Mouse (Mus musculus) MEL (cell line): ENCODE measurements around the gene Tmem212.

Experiments used
- BHLHE40 ChIP-seq: IDR thresholded peaks from 2 replicates; pipeline ENCODE4 v1.6.1; 2012; ENCODE audit warnings: low read depth, mild to moderate bottlenecking, inconsistent platforms, low read length, improper control_type of control experiment, borderline replicate concordance
- CTCF ChIP-seq, 3 experiments: IDR thresholded peaks in 2 of 3; conservative IDR thresholded peaks in 1 of 3; 2 replicates each; pipeline ENCODE4 v1.5.1; 2011 to 2012; ENCODE audit warnings: low read length in 3 of 3, low read depth in 2 of 3, mild to moderate bottlenecking in 2 of 3, improper control_type of control experiment in 1 of 3, inconsistent platforms in 1 of 3, mixed read lengths in 1 of 3, moderate library complexity in 1 of 3; ENCODE audit not compliant: control insufficient read depth in 1 of 3, insufficient read depth in 1 of 3, poor library complexity in 1 of 3, severe bottlenecking in 1 of 3
- EP300 ChIP-seq, 2 experiments: IDR thresholded peaks; 2 replicates each; pipeline ENCODE4 v1.6.1; 2011; ENCODE audit warnings: improper control_type of control experiment in 2 of 2, low read length in 2 of 2, low read depth in 1 of 2, mild to moderate bottlenecking in 1 of 2
- POLR2A ChIP-seq, 2 experiments: IDR thresholded peaks; 2 replicates each; pipeline ENCODE4 v1.6.1; 2011 to 2012; ENCODE audit warnings: low read length in 2 of 2, mild to moderate bottlenecking in 2 of 2, control low read depth in 1 of 2, improper control_type of control experiment in 1 of 2, low read depth in 1 of 2, moderate library complexity in 1 of 2; ENCODE audit not compliant: control insufficient read depth in 1 of 2, insufficient read depth in 1 of 2, poor library complexity in 1 of 2
- RAD21 ChIP-seq: IDR thresholded peaks from 2 replicates; pipeline ENCODE4 v1.6.1; 2011; ENCODE audit warnings: mild to moderate bottlenecking, low read depth, low read length, improper control_type of control experiment
- TCF12 ChIP-seq: IDR thresholded peaks from 2 replicates; pipeline ENCODE4 v1.6.1; 2014; ENCODE audit warnings: low read depth, mild to moderate bottlenecking, inconsistent platforms, low read length, improper control_type of control experiment, moderate library complexity
- UBTF ChIP-seq: IDR thresholded peaks from 2 replicates; pipeline ENCODE4 v1.6.1; 2012; ENCODE audit warnings: low read depth, mild to moderate bottlenecking, inconsistent platforms, low read length, improper control_type of control experiment, moderate library complexity, borderline replicate concordance; ENCODE audit not compliant: insufficient read depth
- USF2 ChIP-seq, 2 experiments: IDR thresholded peaks; 2 replicates each; pipeline ENCODE4 v1.6.1; 2011 to 2012; ENCODE audit warnings: improper control_type of control experiment in 2 of 2, low read length in 2 of 2, borderline replicate concordance in 1 of 2, inconsistent platforms in 1 of 2, low read depth in 1 of 2, mild to moderate bottlenecking in 1 of 2; ENCODE audit not compliant: insufficient read depth in 1 of 2
- ZC3H11A ChIP-seq: IDR thresholded peaks from 2 replicates; pipeline ENCODE4 v1.6.1; 2012; ENCODE audit warnings: low read depth, mild to moderate bottlenecking, inconsistent platforms, low read length, improper control_type of control experiment

DNA sequence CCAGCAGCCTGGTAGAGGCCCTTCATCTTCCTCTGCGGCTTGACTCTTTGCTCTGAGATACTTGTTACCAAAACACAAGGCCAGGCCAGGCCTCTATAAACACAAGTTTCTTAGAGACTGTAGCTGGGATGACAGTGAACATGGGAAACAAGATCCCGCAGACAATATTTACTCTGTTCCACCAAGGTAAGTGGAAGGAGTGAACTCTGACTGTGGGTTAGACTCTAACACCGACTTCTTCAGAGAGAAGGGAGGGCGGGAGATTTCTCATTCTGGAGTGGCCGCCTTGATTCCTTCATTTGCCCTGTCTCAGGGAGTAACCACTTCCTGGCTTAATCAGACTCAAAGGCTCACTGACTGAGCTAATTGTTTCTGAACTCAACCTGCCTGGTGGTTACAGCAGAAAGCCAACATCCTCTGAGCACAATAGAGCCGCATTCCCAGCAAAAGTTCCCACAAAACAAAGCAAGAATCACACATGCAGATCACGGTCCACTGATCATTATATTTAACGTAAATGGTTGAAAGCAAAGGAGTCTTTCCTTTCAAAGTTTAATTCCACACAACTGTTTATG lies at the start of gene Tmem212:
- TF ChIP-seq ZC3H11A, result no peak
- TF ChIP-seq UBTF, result no peak
- TF ChIP-seq POLR2A (IDR thresholded peaks at IDR 0.05; ENCODE audit: control insufficient read depth in 1 of 2, insufficient read depth in 1 of 2, low read depth in 1 of 2, low read length in 2 of 2, poor library complexity in 1 of 2), result no peak
- no peak for TF ChIP-seq EP300 (IDR thresholded peaks at IDR 0.05; ENCODE audit: low read depth in 1 of 2, low read length in 2 of 2)
- no peak for TF ChIP-seq CTCF (IDR thresholded peaks at IDR 0.05 in 2 of 3, conservative IDR thresholded peaks at IDR 0.05 in 1 of 3; ENCODE audit: control insufficient read depth in 1 of 3, insufficient read depth in 1 of 3, low read depth in 2 of 3, low read length in 3 of 3, poor library complexity in 1 of 3, severe bottlenecking in 1 of 3)
- no peak for TF ChIP-seq RAD21
- no peak for TF ChIP-seq USF2 (IDR thresholded peaks at IDR 0.05; ENCODE audit: borderline replicate concordance in 1 of 2, insufficient read depth in 1 of 2, low read depth in 1 of 2, low read length in 2 of 2)
- TF ChIP-seq TCF12, result no peak
- TF ChIP-seq BHLHE40, result no peak
